ENCODE assay signal across 22 mouse cellular contexts in genomic region chr7:82236152-82236898, GRCm38 (mm10).
DNase-seq lines count a peak whose midpoint lies in the region; ATAC-seq and TF ChIP-seq lines count a peak whose summit lies in the region.
"Had no signal": no experiment of that assay in that cellular context is flagged by ENCODE, and none has a peak within 500 bp of the region (broad histone marks: within the 10 kb centered on the region; RNA-seq: fewer than 3 reads in every experiment).

No protein-coding gene starts in this region.

- no peak overlapping the region for H3K4me2 ChIP-seq in heart, embryonic 11.5 days
- no peak overlapping the region for H3K4me2 ChIP-seq in liver, postnatal 0 days (ENCODE audit: low read depth, low read length)
- no peak overlapping the region for H3K4me2 ChIP-seq in liver, embryonic 11.5 days
- H3K4me2 ChIP-seq: forebrain, embryonic 15.5 days; liver, embryonic 12.5 days; neural tube, embryonic 13.5 days had no signal

- H3K4me1 ChIP-seq in heart, embryonic 11.5 days (ENCODE audit: control insufficient read depth, insufficient read depth, low read length) = peaks cover 4% of the 10 kb centered on the region; the same call in 1 of the 2 replicates
- H3K4me1 ChIP-seq in liver, postnatal 0 days (ENCODE audit: insufficient read depth) = no peaks in the 10 kb centered on the region
- H3K4me1 ChIP-seq in liver, embryonic 11.5 days (replicated peaks; ENCODE audit: control insufficient read depth, insufficient read depth, low read length) = no peaks in the 10 kb centered on the region; the same call in 1 of the 2 replicates

- 0 out of 2 replicates have a peak, but pooled peaks have one; percentile 20 for TF ChIP-seq EP300 in liver, postnatal 0 days (IDR thresholded peaks at IDR 0.05; ENCODE audit: low read depth)

- no peak for TF ChIP-seq CTCF in liver, postnatal 0 days (IDR thresholded peaks at IDR 0.05; ENCODE audit: low read depth)

- 55% methylated on average over 10 of the region's 11 CpGs for WGBS in heart, embryonic 11.5 days (ENCODE audit: insufficient replicate concordance)
- 68% methylated on average over 11 of the region's 11 CpGs for WGBS in liver, postnatal 0 days (ENCODE audit: insufficient replicate concordance)
- whole genome bisulfite sequencing in liver, embryonic 11.5 days = 71% methylated on average over 11 of the region's 11 CpGs

- H3K36me3 ChIP-seq in heart, embryonic 11.5 days (ENCODE audit: control insufficient read depth, insufficient read depth, low read length) = no peaks in the 10 kb centered on the region
- H3K36me3 ChIP-seq in liver, postnatal 0 days (replicated peaks; ENCODE audit: insufficient read depth, low read length) = no peaks in the 10 kb centered on the region
- no peaks in the 10 kb centered on the region for H3K36me3 ChIP-seq in liver, embryonic 11.5 days (ENCODE audit: control insufficient read depth, insufficient read depth, low read length)
- H3K36me3 ChIP-seq: embryonic facial prominence, embryonic 10.5 days; forebrain, embryonic 15.5 days; liver, embryonic 12.5 days; neural tube, embryonic 13.5 days had no signal

- no peak overlapping the region for H3K9ac ChIP-seq in heart, embryonic 11.5 days (ENCODE audit: low read depth, low read length)
- H3K9ac ChIP-seq in liver, postnatal 0 days (replicated peaks) = no peak overlapping the region
- no peak overlapping the region for H3K9ac ChIP-seq in liver, embryonic 11.5 days (ENCODE audit: low read depth, low read length)
- H3K9ac ChIP-seq: forebrain, embryonic 15.5 days; liver, embryonic 12.5 days; neural tube, embryonic 13.5 days had no signal

- no peak overlapping the region for H3K27ac ChIP-seq in heart, embryonic 11.5 days (ENCODE audit: low read depth, low read length)
- H3K27ac ChIP-seq in liver, postnatal 0 days (ENCODE audit: low read depth) = no peak overlapping the region
- H3K27ac ChIP-seq in liver, embryonic 11.5 days (ENCODE audit: low read depth, low read length) = no peak overlapping the region
- H3K27ac ChIP-seq: embryonic facial prominence, embryonic 10.5 days; forebrain, embryonic 15.5 days; gastrocnemius, adult 2 months; heart, adult 2 months; liver, embryonic 12.5 days; neural tube, embryonic 13.5 days had no signal

- no peaks in the 10 kb centered on the region for H3K9me3 ChIP-seq in heart, embryonic 11.5 days (replicated peaks; ENCODE audit: control insufficient read depth, low read length)
- no peaks in the 10 kb centered on the region for H3K9me3 ChIP-seq in liver, postnatal 0 days (ENCODE audit: low read length)
- H3K9me3 ChIP-seq in liver, embryonic 11.5 days (ENCODE audit: control insufficient read depth, low read length) = no peaks in the 10 kb centered on the region
- H3K9me3 ChIP-seq: embryonic facial prominence, embryonic 10.5 days; forebrain, embryonic 15.5 days; neural tube, embryonic 13.5 days had no signal

- H3K4me3 ChIP-seq in heart, embryonic 11.5 days (ENCODE audit: low read depth, low read length) = no peak overlapping the region
- H3K4me3 ChIP-seq in liver, postnatal 0 days (ENCODE audit: low read depth, low read length) = no peak overlapping the region
- no peak overlapping the region for H3K4me3 ChIP-seq in liver, embryonic 11.5 days (ENCODE audit: low read depth, low read length)
- H3K4me3 ChIP-seq: embryonic facial prominence, embryonic 10.5 days; erythroblast, embryonic 14.5 days; forebrain, embryonic 15.5 days; gastrocnemius, adult 2 months; heart, adult 2 months; liver, embryonic 12.5 days; megakaryocyte, embryonic 14.5 days; neural tube, embryonic 13.5 days had no signal

- ATAC-seq in heart, embryonic 11.5 days (replicated peaks; ENCODE audit: insufficient number of reproducible peaks, low FRiP score, low TSS enrichment) = peak; percentile 43
- peak; percentile 23; the same call in 1 of the 2 replicates for ATAC-seq in liver, postnatal 0 days
- ATAC-seq in liver, embryonic 11.5 days (replicated peaks; ENCODE audit: low FRiP score) = no peak
- ATAC-seq: forebrain, embryonic 15.5 days; hindbrain, embryonic 16.5 days; liver, embryonic 12.5 days had no signal

- no peaks in the 10 kb centered on the region for H3K27me3 ChIP-seq in heart, embryonic 11.5 days (ENCODE audit: control insufficient read depth, insufficient read depth, low read length)
- H3K27me3 ChIP-seq in liver, postnatal 0 days (ENCODE audit: insufficient read depth, low read length) = no peaks in the 10 kb centered on the region
- no peaks in the 10 kb centered on the region for H3K27me3 ChIP-seq in liver, embryonic 11.5 days (replicated peaks; ENCODE audit: control insufficient read depth, insufficient read depth, low read length)
- H3K27me3 ChIP-seq: forebrain, embryonic 15.5 days; liver, embryonic 12.5 days; megakaryocyte, embryonic 14.5 days; neural tube, embryonic 13.5 days had no signal

- DNase-seq in heart, adult 18-20 months = no peak
- no peak for DNase-seq in liver, postnatal 0 days
- no peak for DNase-seq in liver, embryonic 11.5 days (ENCODE audit: low spot score)
- DNase-seq in ES-CJ7 (ENCODE audit: low read depth, low spot score) = peak; percentile 62
- DNase-seq in lung, postnatal 10 days = peak; percentile 28
- no peak for DNase-seq in spleen, postnatal 4 days (ENCODE audit: low spot score in 2 of 2)
- no peak for DNase-seq in cerebellum, postnatal 36 days
- DNase-seq: adrenal gland, postnatal 36 days; cerebellum, adult 9-10 months; gastrocnemius, adult 2 months; heart, adult 2 months; kidney, adult 8-10 months; layer of hippocampus, postnatal 36 days; thymus, postnatal 25 days had no signal

Comparison
In these comparisons a context has a peak if more than half of its experiments do, and no peak if none do; other contexts are left out.
1. DNase-seq: peak in ES-CJ7 (single experiment) and lung, postnatal 10 days (single experiment); none in heart, adult 18-20 months (0 of 2), liver, postnatal 0 days (single experiment), liver, embryonic 11.5 days (single experiment), spleen, postnatal 4 days (0 of 2) and cerebellum, postnatal 36 days (0 of 2).